Mouse (Mus musculus) adrenal gland, postnatal 36 days (tissue): Measurements from ENCODE around the gene Sppl3. TPM values are rescaled to one million over a fixed set of nuclear protein-coding genes. Genes with fewer than 3 reads are reported as not detected.
"Not testable (repeated sequence)": the region's sequence is repeated elsewhere in the genome, so short reads cannot be mapped to it uniquely, and the experiment has no call there.

Experiments
- DNase-seq, 2 experiments: peaks; one replicate each; pipeline ENCODE4 v3.0.0; 2021; ENCODE audit warnings: mixed read lengths in 1 of 2
- total RNA-seq, 2 experiments: library from RNA; stranded (reverse); gene quantifications; 2 replicates each; pipeline ENCODE4 v1.2.3; 2021

Gene Sppl3
- total RNA-seq, 2 experiments from 2014 or later, result 52.0 to 54.1 TPM

GRCm38 (mm10) chr5:115037099-115037498 is 26.2 kb downstream of the Sppl3 start:
- DNase-seq, result no peak

DNA sequence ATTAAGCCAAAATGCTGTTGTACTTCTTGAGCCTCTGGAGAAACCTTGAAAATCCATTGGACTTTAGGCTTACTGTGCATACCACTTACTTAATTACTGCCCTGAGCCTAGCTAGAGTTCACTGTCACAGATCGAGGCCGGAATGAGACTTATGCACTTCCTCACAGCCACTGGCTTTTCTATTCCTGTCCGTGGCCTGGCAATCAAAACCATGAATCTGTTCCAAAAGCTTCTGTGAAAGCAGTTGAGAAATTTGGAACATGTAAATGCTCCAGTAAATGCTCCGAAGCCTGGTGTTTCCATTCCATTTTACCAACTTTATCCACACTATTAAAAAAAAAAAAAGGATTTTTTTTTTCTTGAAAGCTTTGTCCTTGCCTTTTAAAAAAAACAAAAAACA is 29.8 kb downstream of the Sppl3 start:
- peak; percentile 48 to 60 for DNase-seq

GRCm38 (mm10) chr5:115043626-115044025 is 32.7 kb downstream of the Sppl3 start:
- DNase-seq, result no peak

GRCm38 (mm10) chr5:115045146-115045677 is 34.3 kb downstream of the Sppl3 start:
- DNase-seq, result no peak

- DNase-seq, result no peak
Observed at GRCm38 (mm10) chr5:115049692-115050091, 38.8 kb downstream of the Sppl3 start.

GRCm38 (mm10) chr5:115050776-115051175 is 39.8 kb downstream of the Sppl3 start:
- no peak for DNase-seq

DNA sequence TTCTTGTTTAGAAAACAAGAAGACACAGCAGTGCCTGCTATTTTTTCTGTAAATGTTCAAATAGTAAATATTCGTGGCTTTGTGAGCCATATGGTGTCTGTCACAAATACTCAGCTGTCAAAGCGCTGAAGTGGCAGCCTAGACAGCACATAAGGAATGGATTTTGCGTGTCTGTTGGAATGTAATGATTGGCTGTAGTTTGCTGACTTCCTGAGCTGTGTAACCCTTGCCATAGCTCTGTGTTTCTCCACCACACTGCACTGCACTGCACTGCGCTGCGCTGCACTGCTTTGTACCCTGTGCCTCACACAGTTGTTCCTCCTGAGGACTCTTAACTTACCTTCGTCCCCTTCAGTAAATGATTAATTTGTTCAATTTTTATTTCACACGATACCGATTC is 41.6 kb downstream of the Sppl3 start:
- no peak for DNase-seq

DNA sequence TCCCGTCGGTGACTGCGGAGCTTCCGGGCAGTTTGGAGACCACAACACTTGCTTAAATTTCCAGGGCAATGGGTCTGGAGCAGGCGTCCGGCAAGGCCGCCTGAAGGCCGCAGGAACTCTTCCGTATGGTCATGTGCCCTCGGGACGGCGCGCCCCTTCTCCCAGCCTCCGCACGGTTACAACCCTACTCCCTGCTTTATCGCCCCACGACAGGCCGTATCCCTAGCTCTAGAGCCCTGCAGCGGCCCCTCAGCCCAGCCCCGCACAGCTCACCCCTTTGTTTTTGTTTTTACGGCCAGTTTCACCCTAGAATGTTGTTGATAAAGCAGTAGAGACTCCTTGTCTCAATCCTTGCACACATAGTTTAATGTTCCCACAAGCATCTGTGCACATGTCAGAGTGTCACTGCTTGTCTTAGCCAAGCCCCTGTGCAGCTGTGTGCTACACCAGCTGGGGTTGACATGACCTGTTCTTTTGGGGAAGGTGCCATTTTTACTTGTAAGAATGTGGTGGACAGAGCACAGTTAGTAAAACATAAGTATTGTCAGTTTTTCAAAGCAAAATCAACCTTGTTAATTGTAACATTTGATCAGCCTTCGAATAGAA is 43.0 kb downstream of the Sppl3 start:
- DNase-seq, result no peak

GRCm38 (mm10) chr5:115055418-115055817 is 44.5 kb downstream of the Sppl3 start:
- no peak for DNase-seq

DNA sequence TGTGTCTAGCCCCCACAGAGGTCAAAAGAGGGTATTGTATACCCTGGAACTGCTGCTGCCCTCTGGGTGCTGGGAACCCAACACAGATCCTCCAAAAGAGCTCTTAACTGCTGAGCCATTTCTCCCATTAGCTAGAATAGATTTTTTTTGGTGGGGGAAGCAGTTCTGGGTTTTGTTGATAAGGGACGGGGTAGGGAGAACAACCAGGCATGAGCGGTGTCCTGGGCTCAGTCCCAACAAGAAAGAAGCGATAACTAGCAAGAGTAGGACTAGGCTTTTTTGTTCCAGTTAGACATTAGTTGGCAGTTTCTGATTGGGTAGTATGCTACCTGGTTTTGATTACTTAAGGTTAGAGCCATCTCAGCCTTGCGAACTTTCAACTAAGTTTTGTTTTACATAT is 46.2 kb downstream of the Sppl3 start:
- no peak for DNase-seq

DNA sequence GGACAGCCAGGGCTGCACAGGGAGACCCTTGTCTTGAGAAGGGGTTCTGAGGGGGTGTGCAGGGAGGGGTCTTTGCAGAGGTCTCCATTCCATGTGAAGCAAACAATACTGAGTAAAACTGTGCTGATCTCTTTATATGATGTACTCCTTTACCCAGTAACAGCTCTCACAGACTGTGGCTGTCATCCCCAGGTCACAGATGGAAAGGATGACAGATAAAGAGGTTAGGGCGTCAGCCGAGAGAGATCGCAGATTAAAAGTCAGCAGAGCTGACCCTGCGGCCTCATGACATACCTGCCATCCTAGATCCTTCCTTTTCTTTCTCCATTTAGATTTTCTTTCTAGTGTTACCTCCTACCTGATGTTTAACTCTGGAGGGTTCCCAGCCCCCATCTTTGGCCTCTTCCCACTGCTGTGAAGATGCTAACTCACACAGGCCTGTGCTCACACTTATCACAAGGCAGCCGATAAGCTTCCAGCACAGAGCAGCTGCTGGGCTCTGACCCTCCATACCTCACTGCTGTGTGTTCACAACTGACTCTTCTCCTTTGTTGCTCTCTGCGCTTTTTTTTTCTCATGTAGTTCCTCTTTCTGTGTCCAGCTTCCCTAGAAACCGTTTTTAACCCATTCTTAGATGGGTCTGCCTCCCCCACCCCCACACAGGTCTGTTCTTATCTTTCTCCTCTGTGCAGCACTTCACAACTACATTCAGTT is 47.8 kb downstream of the Sppl3 start:
- no peak for DNase-seq

- no peak for DNase-seq
Observed at GRCm38 (mm10) chr5:115060067-115060695, 49.2 kb downstream of the Sppl3 start.

DNA sequence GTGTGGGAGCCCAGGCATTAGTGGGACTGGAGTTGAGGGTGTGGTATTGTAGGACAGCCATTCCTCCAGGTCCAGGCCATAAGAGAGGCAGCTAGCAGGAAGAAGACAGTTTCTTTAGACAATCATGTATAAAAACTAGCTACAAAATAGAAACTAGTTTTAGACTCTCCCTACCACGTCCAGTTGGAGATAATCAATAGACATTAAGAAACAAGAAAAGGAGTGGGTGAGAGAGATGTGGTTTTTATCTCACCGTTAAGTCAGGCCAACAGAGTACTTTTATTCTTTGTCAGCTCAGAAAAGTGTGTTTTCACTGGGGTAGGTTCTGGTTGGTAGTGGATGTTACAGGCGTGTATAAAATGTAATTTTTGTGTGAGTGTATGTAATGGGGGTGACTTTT is 50.0 kb downstream of the Sppl3 start:
- no peak for DNase-seq

- DNase-seq, result peak; percentile 20 to 35
Observed at GRCm38 (mm10) chr5:115062566-115062965, 51.6 kb downstream of the Sppl3 start.

- DNase-seq, result peak; percentile 46 to 53
Observed at GRCm38 (mm10) chr5:115063391-115063790, 52.5 kb downstream of the Sppl3 start.

GRCm38 (mm10) chr5:115066245-115066644 is 55.3 kb downstream of the Sppl3 start:
- DNase-seq, result no peak

DNA sequence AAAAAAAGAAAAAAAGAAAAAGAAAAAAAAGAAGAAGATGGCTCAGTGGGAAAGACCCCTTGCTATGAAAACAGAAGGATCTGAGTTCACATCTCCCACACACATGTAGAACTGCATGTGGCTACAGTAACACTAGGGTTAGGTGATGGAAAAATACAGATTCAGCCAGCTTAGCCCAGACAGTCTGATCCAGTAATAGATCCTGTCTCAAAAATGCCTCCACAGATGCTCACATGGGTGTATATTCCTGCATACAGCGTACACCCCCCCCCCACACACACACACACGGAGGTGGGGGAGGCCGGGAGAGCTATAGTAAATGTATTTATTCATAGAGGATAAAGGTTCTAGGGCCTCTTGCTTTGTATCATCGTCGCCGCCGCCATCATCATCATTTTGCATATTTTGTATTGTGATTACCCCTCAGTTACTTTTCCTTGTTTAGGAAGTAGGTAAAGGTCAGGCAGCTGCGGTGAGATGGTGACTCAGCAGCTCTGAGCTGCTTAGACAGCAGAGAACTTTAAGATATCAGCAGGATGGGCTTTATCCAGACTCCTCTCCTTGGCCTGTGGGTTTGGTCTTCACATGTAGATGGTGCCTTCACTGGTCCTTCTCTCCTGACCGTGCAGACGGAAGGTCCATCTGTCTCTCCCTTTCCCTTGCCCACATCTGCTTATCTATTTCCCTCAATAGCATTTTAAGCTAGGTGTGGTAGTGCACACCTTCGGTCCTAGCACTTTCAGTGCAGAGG is 57.9 kb downstream of the Sppl3 start:
- DNase-seq, result no peak

- no peak for DNase-seq
Observed at GRCm38 (mm10) chr5:115069611-115070010, 58.7 kb downstream of the Sppl3 start.

DNA sequence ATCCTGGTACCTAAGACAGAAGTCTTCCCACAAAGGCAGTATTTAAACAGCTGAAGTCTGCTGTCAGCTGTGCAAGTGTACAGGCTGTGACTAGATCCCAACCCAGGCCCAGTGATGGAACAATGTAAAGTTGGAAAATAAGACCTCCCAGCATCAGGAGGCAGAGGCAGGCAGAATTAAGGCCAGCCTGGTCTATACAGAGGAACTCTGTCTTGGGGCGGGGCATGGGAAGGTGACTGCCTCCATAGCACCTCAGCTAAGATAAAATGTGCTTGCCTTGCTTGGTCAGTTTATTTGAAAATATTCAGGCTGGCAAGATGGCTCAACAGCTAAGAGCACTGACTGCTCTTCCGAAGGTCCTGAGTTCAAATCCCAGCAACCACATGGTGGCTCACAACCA is 59.5 kb downstream of the Sppl3 start:
- DNase-seq, result no peak

GRCm38 (mm10) chr5:115071096-115071901 is 60.4 kb downstream of the Sppl3 start:
- DNase-seq, result peak; percentile 60 to 77

DNA sequence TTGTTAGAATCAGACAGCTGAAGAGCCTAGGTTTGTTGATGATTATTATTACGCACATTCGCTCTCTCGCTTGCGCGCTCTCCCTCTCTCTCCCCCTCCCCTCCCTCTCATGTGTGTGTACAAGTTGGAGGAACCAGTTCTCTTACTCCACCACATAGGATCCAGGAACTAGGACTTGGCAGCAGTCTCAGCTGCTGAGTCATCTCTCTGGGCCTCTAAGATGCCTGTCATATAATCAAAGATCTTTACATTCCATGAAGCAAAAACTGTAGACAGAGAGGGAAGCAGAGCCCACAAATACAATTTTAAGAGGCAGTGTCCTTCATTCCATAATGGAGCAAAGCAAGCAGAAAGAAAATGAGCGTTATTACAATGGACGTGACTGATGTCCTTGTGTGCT is 61.2 kb downstream of the Sppl3 start:
- DNase-seq, result peak; percentile 65 to 70

DNA sequence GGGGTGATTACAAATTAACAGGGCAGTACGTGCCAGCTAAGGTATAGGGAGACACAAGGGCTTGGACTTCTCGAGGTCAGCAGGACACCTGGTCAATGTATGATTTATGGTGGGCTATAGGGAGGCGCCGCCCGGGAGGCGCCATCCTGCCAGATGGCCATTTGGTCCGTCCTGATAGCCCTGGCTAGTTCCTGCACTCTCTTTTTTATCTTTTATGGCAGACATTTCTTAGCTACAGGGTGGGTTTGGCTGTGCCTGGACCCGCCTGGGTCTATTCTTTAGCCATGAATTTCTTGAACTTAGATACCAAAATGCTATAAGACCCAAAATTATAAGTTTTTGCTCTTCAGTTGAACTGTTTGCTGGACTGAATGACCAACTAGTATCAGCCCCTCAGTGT is 62.4 kb downstream of the Sppl3 start:
- DNase-seq, result not testable (repeated sequence)
